Mouse (Mus musculus) cerebellum, adult 8-10 months (tissue): ENCODE data around the gene A430033K04Rik.

ENCODE experiments used
- DNase-seq: peaks from one replicate; pipeline ENCODE4 v3.0.0; 2022

A430033K04Rik gene

GRCm38 (mm10) chr5:138697466-138697865, 74.8 kb downstream of the A430033K04Rik start:
- DNase-seq, result no peak
